Comparison of ENCODE assay signal across 9 mouse cellular contexts in the genomic region with DNA sequence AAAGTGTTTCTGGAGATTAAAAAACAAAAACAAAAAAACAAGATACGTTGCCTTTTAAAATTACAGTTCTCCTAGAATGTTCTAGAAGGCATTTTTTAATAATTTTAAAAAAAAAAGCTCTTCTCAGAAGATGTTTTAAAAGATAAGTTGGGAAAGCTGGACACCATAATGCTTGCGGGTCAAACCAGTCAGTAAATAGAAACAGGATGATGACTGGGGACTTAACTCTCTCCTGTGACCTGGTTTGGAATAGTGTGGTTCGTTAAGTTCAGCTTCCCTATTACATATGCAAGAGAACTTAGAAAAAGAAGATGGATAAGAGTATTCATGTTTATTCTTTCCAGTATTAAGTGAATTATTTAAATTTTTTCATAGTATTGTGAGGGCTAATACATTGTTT. TPM values are rescaled to one million over a fixed set of nuclear protein-coding genes. Genes with fewer than 3 reads are reported as not detected.
DNase-seq lines count a peak whose midpoint lies in the region; ATAC-seq and TF ChIP-seq lines count a peak whose summit lies in the region.
"Had no signal": no experiment of that assay in that cellular context is flagged by ENCODE, and none has a peak within 500 bp of the region (broad histone marks: within the 10 kb centered on the region; RNA-seq: fewer than 3 reads in every experiment).

No protein-coding gene starts in this region.

- H3K27me3 ChIP-seq in heart, embryonic 15.5 days, result no peaks in the 10 kb centered on the region
- H3K27me3 ChIP-seq in ES-Bruce4 (ENCODE audit: control insufficient read depth, insufficient read depth, low read length, poor library complexity, severe bottlenecking), result no peaks in the 10 kb centered on the region
- no peaks in the 10 kb centered on the region for H3K27me3 ChIP-seq in forebrain, embryonic 14.5 days (replicated peaks; ENCODE audit: control insufficient read depth, insufficient read depth, low read length)
- no peaks in the 10 kb centered on the region for H3K27me3 ChIP-seq in liver, embryonic 16.5 days (ENCODE audit: control insufficient read depth, insufficient read depth, low read depth, low read length)

- TF ChIP-seq POLR2A in ES-Bruce4 (IDR thresholded peaks at IDR 0.05; ENCODE audit: insufficient read depth, low read length), result no peak

- no peak for ATAC-seq in heart, embryonic 15.5 days (replicated peaks; ENCODE audit: insufficient number of reproducible peaks, insufficient read depth, low FRiP score, low read depth)
- ATAC-seq in forebrain, embryonic 14.5 days, result no peak
- ATAC-seq in liver, embryonic 16.5 days (ENCODE audit: low read depth), result no peak

- peak overlapping the region; percentile 97; the same call in 1 of the 2 replicates for H3K27ac ChIP-seq in heart, embryonic 15.5 days
- no peak overlapping the region for H3K27ac ChIP-seq in ES-Bruce4 (ENCODE audit: insufficient read depth, low read length)
- H3K27ac ChIP-seq in forebrain, embryonic 14.5 days (ENCODE audit: low read depth, low read length), result no peak overlapping the region
- H3K27ac ChIP-seq in liver, embryonic 16.5 days (ENCODE audit: low read length), result no peak overlapping the region; the same call in 1 of the 2 replicates

- peak overlapping the region; percentile 95 for H3K4me3 ChIP-seq in heart, embryonic 15.5 days
- no peak overlapping the region; the same call in 1 of the 2 replicates for H3K4me3 ChIP-seq in ES-Bruce4 (ENCODE audit: low read depth, low read length)
- H3K4me3 ChIP-seq in forebrain, embryonic 14.5 days (ENCODE audit: low read depth, low read length), result peak overlapping the region; percentile 92
- peak overlapping the region; percentile 94 for H3K4me3 ChIP-seq in liver, embryonic 16.5 days (ENCODE audit: low read depth, low read length)

- WGBS in heart, embryonic 15.5 days, result 3% methylated on average over 3 of the region's 3 CpGs
- 3% methylated on average over 3 of the region's 3 CpGs for WGBS in forebrain, embryonic 14.5 days
- WGBS in liver, embryonic 16.5 days (ENCODE audit: insufficient replicate concordance), result 0% methylated on average over 3 of the region's 3 CpGs

- H3K9ac ChIP-seq in heart, embryonic 15.5 days, result peak overlapping the region; percentile 94
- H3K9ac ChIP-seq in ES-Bruce4 (ENCODE audit: low read depth, poor library complexity, severe bottlenecking), result peak overlapping the region; percentile 73
- peak overlapping the region; percentile 81 for H3K9ac ChIP-seq in forebrain, embryonic 14.5 days (ENCODE audit: low read length)
- peak overlapping the region; percentile 91 for H3K9ac ChIP-seq in liver, embryonic 16.5 days (ENCODE audit: low read depth, low read length)

- TF ChIP-seq EP300 in ES-Bruce4 (IDR thresholded peaks at IDR 0.05; ENCODE audit: insufficient read depth, low read depth, low read length), result no peak

- H3K4me1 ChIP-seq in heart, embryonic 15.5 days (replicated peaks), result peaks cover 26% of the 10 kb centered on the region
- H3K4me1 ChIP-seq in ES-Bruce4 (ENCODE audit: control insufficient read depth, insufficient read depth, low read length), result no peaks in the 10 kb centered on the region
- H3K4me1 ChIP-seq in forebrain, embryonic 14.5 days (ENCODE audit: control insufficient read depth, insufficient read depth, low read length), result peaks cover 19% of the 10 kb centered on the region
- peaks cover 27% of the 10 kb centered on the region for H3K4me1 ChIP-seq in liver, embryonic 16.5 days (ENCODE audit: control insufficient read depth, low read depth, low read length)

- DNase-seq in heart, adult 8-10 months (ENCODE audit: low spot score), result no peak
- no peak for DNase-seq in forebrain, embryonic 14.5 days (ENCODE audit: low spot score)
- DNase-seq in adrenal gland, postnatal 25 days, result no peak
- DNase-seq in cerebellum, adult 11-12 months, result no peak
- DNase-seq in urinary bladder, postnatal 25 days (ENCODE audit: low spot score), result no peak

- H3K9me3 ChIP-seq in heart, embryonic 15.5 days (replicated peaks), result no peaks in the 10 kb centered on the region
- no peaks in the 10 kb centered on the region for H3K9me3 ChIP-seq in ES-Bruce4 (replicated peaks; ENCODE audit: control insufficient read depth, insufficient read depth, low read length, poor library complexity, severe bottlenecking)
- no peaks in the 10 kb centered on the region for H3K9me3 ChIP-seq in forebrain, embryonic 14.5 days (replicated peaks; ENCODE audit: control insufficient read depth, low read length)
- H3K9me3 ChIP-seq in liver, embryonic 16.5 days (replicated peaks; ENCODE audit: control insufficient read depth, low read length), result no peaks in the 10 kb centered on the region

- no peak for TF ChIP-seq CTCF in ES-Bruce4 (IDR thresholded peaks at IDR 0.05; ENCODE audit: low read depth, low read length)

- peak overlapping the region; percentile 67 for H3K4me2 ChIP-seq in heart, embryonic 15.5 days
- peak overlapping the region; percentile 73 for H3K4me2 ChIP-seq in forebrain, embryonic 14.5 days (ENCODE audit: low read length)
- peak overlapping the region; percentile 76 for H3K4me2 ChIP-seq in liver, embryonic 16.5 days (ENCODE audit: low read depth, low read length)

- H3K36me3 ChIP-seq in heart, embryonic 15.5 days, result no peaks in the 10 kb centered on the region
- H3K36me3 ChIP-seq in ES-Bruce4 (ENCODE audit: control insufficient read depth, insufficient read depth, low read length, poor library complexity, severe bottlenecking), result no peaks in the 10 kb centered on the region
- no peaks in the 10 kb centered on the region for H3K36me3 ChIP-seq in forebrain, embryonic 14.5 days (ENCODE audit: control insufficient read depth, insufficient read depth, low read length)
- H3K36me3 ChIP-seq in liver, embryonic 16.5 days (ENCODE audit: control insufficient read depth, insufficient read depth), result no peaks in the 10 kb centered on the region

RNA-seq across cellular contexts. Expression of a gene that starts 1.9 kb away (rescaled TPM):
- polyA plus RNA-seq in heart, embryonic 15.5 days (2015; fragmentation: Nextera tagmentation; extraction: Ambion mirVana), result 3.4 and 4.9 TPM in 2 replicates
- 10 to 100 TPM; 14.1 to 19.5 (median 18.0) TPM for total RNA-seq in heart, adult 8-10 months (2022)
- polyA plus RNA-seq in ES-Bruce4 (2011; ENCODE audit: insufficient read depth, insufficient read length, low read depth, missing spikeins), result 68.9 and 78.3 TPM in 2 replicates
- polyA plus RNA-seq in forebrain, embryonic 14.5 days (2014; fragmentation: Nextera tagmentation; extraction: Ambion mirVana), result 2.6 and 2.7 TPM in 2 replicates
- 2.4 and 3.0 TPM in 2 replicates for polyA plus RNA-seq in liver, embryonic 16.5 days (2015; fragmentation: Nextera tagmentation; extraction: Ambion mirVana)
- total RNA-seq in adrenal gland, postnatal 25 days (2021), result 54.9 TPM in 2 replicates

RNA-seq across cellular contexts. Expression of a gene that starts 48.8 kb away (rescaled TPM):
- 10.6 and 11.6 TPM in 2 replicates for polyA plus RNA-seq in heart, embryonic 15.5 days (2015; fragmentation: Nextera tagmentation; extraction: Ambion mirVana)
- 10 to 100 TPM; 11.0 to 12.4 (median 11.2) TPM for total RNA-seq in heart, adult 8-10 months (2022)
- 8.7 and 8.8 TPM in 2 replicates for polyA plus RNA-seq in ES-Bruce4 (2011; ENCODE audit: insufficient read depth, insufficient read length, low read depth, missing spikeins)
- 21.6 and 22.2 TPM in 2 replicates for polyA plus RNA-seq in forebrain, embryonic 14.5 days (2014; fragmentation: Nextera tagmentation; extraction: Ambion mirVana)
- 8.7 and 9.6 TPM in 2 replicates for polyA plus RNA-seq in liver, embryonic 16.5 days (2015; fragmentation: Nextera tagmentation; extraction: Ambion mirVana)
- total RNA-seq in adrenal gland, postnatal 25 days (2021), result 14.7 and 17.9 TPM in 2 replicates

RNA-seq across cellular contexts. Expression of a gene that starts 54.7 kb away (rescaled TPM):
- 0.29 TPM in 1 of 2 replicates, not detected in the other for polyA plus RNA-seq in heart, embryonic 15.5 days (2015; fragmentation: Nextera tagmentation; extraction: Ambion mirVana)
- not detected for total RNA-seq in heart, adult 8-10 months (2022)
- not detected in 2 replicates for polyA plus RNA-seq in ES-Bruce4 (2011; ENCODE audit: insufficient read depth, insufficient read length, low read depth, missing spikeins)
- polyA plus RNA-seq in forebrain, embryonic 14.5 days (2014; fragmentation: Nextera tagmentation; extraction: Ambion mirVana), result not detected in 2 replicates
- polyA plus RNA-seq in liver, embryonic 16.5 days (2015; fragmentation: Nextera tagmentation; extraction: Ambion mirVana), result not detected in 2 replicates
- not detected in 2 replicates for total RNA-seq in adrenal gland, postnatal 25 days (2021)
- total RNA-seq: layer of hippocampus, adult 8-10 months had no signal

Comparison
In these comparisons a context has a peak if more than half of its experiments do, and no peak if none do; other contexts are left out.
1. RNA of a gene that starts 1.9 kb away (polyA plus RNA-seq): 68.9 to 78.3 TPM in ES-Bruce4; 3.4 to 4.9 TPM in heart, embryonic 15.5 days, 2.4 to 3.0 TPM in liver, embryonic 16.5 days and 2.6 to 2.7 TPM in forebrain, embryonic 14.5 days; every median in the first group is over 10 times any median in the second.
2. Peak in every context shown above with its lines, with median percentiles within 50 percentile points of each other: H3K4me2 ChIP-seq and H3K9ac ChIP-seq.